Comparison of ENCODE assay signal across 13 mouse cellular contexts in the genomic region with DNA sequence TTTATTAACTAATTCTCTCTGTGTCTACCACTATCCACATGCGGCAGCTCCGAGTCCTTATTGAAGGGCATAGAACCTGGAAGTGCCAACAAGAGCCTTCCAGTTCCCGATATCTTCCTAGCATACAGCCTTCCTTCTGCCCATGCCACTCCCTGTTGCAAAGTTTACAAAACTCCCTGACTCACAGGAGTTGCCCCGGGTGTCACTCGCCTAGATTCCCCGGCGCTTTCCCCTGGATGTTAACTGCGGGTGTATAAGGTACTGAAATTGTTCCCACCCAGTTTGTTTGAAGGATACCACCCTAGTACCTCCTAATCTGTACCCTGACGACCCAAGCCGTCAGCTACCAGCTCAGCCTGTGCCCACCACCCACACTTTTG.
DNase-seq lines count a peak whose midpoint lies in the region; ATAC-seq and TF ChIP-seq lines count a peak whose summit lies in the region.
"Had no signal": no experiment of that assay in that cellular context is flagged by ENCODE, and none has a peak within 500 bp of the region (broad histone marks: within the 10 kb centered on the region; RNA-seq: fewer than 3 reads in every experiment).

No protein-coding gene starts in this region.

- TF ChIP-seq POLR2A in lung, adult 2 months (IDR thresholded peaks at IDR 0.05; ENCODE audit: borderline replicate concordance, extremely low read depth, low read depth, low read length), result no peak
- no peak for TF ChIP-seq POLR2A in small intestine, adult 2 months (IDR thresholded peaks at IDR 0.05; ENCODE audit: low read depth, low read length)

- ATAC-seq in heart, embryonic 15.5 days (replicated peaks; ENCODE audit: insufficient number of reproducible peaks, insufficient read depth, low FRiP score, low read depth), result no peak
- no peak for ATAC-seq in granulocyte monocyte progenitor cell, adult 5-6 weeks (replicated peaks; ENCODE audit: poor library complexity, severe bottlenecking)
- ATAC-seq: forebrain, embryonic 13.5 days; midbrain, embryonic 16.5 days had no signal

- H3K4me1 ChIP-seq in heart, embryonic 15.5 days (replicated peaks), result peaks cover 9% of the 10 kb centered on the region
- 0 out of 2 replicates have a peak, but pooled peaks cover 4% of the 10 kb centered on the region for H3K4me1 ChIP-seq in heart, embryonic 10.5 days
- peaks cover 3% of the 10 kb centered on the region; the same call in 1 of the 2 replicates for H3K4me1 ChIP-seq in lung, adult 2 months (ENCODE audit: control insufficient read depth, insufficient read depth, low read length)
- peaks cover 3% of the 10 kb centered on the region; the same call in 1 of the 2 replicates for H3K4me1 ChIP-seq in small intestine, adult 2 months (ENCODE audit: control insufficient read depth, insufficient read depth, insufficient read length, low read length)

- no peak overlapping the region for H3K4me3 ChIP-seq in heart, embryonic 15.5 days
- no peak overlapping the region for H3K4me3 ChIP-seq in heart, embryonic 10.5 days
- no peak overlapping the region for H3K4me3 ChIP-seq in lung, adult 2 months (replicated peaks; ENCODE audit: extremely low read depth, low read depth, low read length)
- H3K4me3 ChIP-seq in small intestine, adult 2 months (ENCODE audit: low read depth, low read length), result peak overlapping the region; percentile 28
- H3K4me3 ChIP-seq: forebrain, embryonic 13.5 days had no signal

- H3K27ac ChIP-seq in heart, embryonic 15.5 days, result peak overlapping the region; percentile 64
- no peak overlapping the region for H3K27ac ChIP-seq in heart, embryonic 10.5 days
- peak overlapping the region; percentile 90 for H3K27ac ChIP-seq in small intestine, adult 2 months (ENCODE audit: insufficient read depth, low read depth, low read length)
- H3K27ac ChIP-seq: forebrain, embryonic 13.5 days had no signal

- no peak overlapping the region for H3K9ac ChIP-seq in heart, embryonic 15.5 days
- H3K9ac ChIP-seq: forebrain, embryonic 13.5 days had no signal

- TF ChIP-seq CTCF in lung, adult 2 months (IDR thresholded peaks at IDR 0.05; ENCODE audit: insufficient read depth, low read length), result no peak
- no peak; the same call in 1 of the 2 replicates for TF ChIP-seq CTCF in small intestine, adult 2 months (IDR thresholded peaks at IDR 0.05; ENCODE audit: extremely low read depth, insufficient read length, insufficient replicate concordance, low read depth, low read length)

- 84% methylated on average over 10 of the region's 10 CpGs for WGBS in heart, embryonic 15.5 days
- 83% methylated on average over 10 of the region's 10 CpGs for WGBS in heart, embryonic 10.5 days
- 57% methylated on average over 10 of the region's 10 CpGs for WGBS in lung, adult 2 months
- 39% methylated on average over 10 of the region's 10 CpGs for WGBS in small intestine, adult 2 months

- no peak overlapping the region for H3K4me2 ChIP-seq in heart, embryonic 15.5 days
- H3K4me2 ChIP-seq: forebrain, embryonic 13.5 days had no signal

- no peaks in the 10 kb centered on the region for H3K36me3 ChIP-seq in heart, embryonic 15.5 days
- H3K36me3 ChIP-seq in heart, embryonic 10.5 days, result no peaks in the 10 kb centered on the region
- no peaks in the 10 kb centered on the region for H3K36me3 ChIP-seq in small intestine, adult 2 months (ENCODE audit: control insufficient read depth, insufficient read depth, low read length)

- no peaks in the 10 kb centered on the region for H3K9me3 ChIP-seq in heart, embryonic 15.5 days (replicated peaks)
- no peaks in the 10 kb centered on the region for H3K9me3 ChIP-seq in heart, embryonic 10.5 days
- H3K9me3 ChIP-seq: forebrain, embryonic 13.5 days had no signal

- DNase-seq in adrenal gland, postnatal 14 days, result peak; percentile 54
- DNase-seq in adrenal gland, postnatal 4 days (ENCODE audit: low spot score in 2 of 2), result no peak
- no peak for DNase-seq in heart, embryonic 10.5 days (ENCODE audit: low spot score)
- DNase-seq in lung, postnatal 25 days (ENCODE audit: low spot score), result peak; percentile 8
- DNase-seq in lung, adult 2 months, result no peak
- DNase-seq: embryo, embryonic 11 days; thymus, postnatal 36 days had no signal

- H3K27me3 ChIP-seq in heart, embryonic 15.5 days, result no peaks in the 10 kb centered on the region
- H3K27me3 ChIP-seq in heart, embryonic 10.5 days (ENCODE audit: insufficient read depth, poor library complexity, severe bottlenecking), result 0 out of 2 replicates have a peak, but pooled peaks cover 2% of the 10 kb centered on the region
- no peaks in the 10 kb centered on the region for H3K27me3 ChIP-seq in small intestine, adult 2 months (ENCODE audit: control insufficient read depth, insufficient read depth, low read length)
- H3K27me3 ChIP-seq: CH12.LX; forebrain, embryonic 13.5 days had no signal

Comparison
In these comparisons a context has a peak if more than half of its experiments do, and no peak if none do; other contexts are left out.
1. DNase-seq: peak in adrenal gland, postnatal 14 days (single experiment) and lung, postnatal 25 days (single experiment); none in adrenal gland, postnatal 4 days (0 of 2), heart, embryonic 10.5 days (single experiment) and lung, adult 2 months (single experiment).